Mouse (Mus musculus) G1E (cell line): ENCODE results near the gene Pfkfb3. TPM values are rescaled to one million over a fixed set of nuclear protein-coding genes. Genes with fewer than 3 reads are reported as not detected.
A peak's percentile ranks its signal among the peaks of the same experiment; 100 is the strongest.

Experiments
- ATAC-seq: 2 replicates; pipeline ENCODE4 v1.8.0; 2016; ENCODE audit warnings: mild to moderate bottlenecking; ENCODE audit not compliant: insufficient number of reproducible peaks, poor library complexity, low FRiP score, severe bottlenecking; ENCODE audit errors: extremely low read depth
- DNase-seq: peaks from one replicate; pipeline ENCODE4 v3.0.0; 2012; ENCODE audit warnings: low spot score
- H3K27me3 ChIP-seq: 2 replicates; pipeline ENCODE4 v1.6.1; 2012; ENCODE audit warnings: mild to moderate bottlenecking, low read length, inconsistent platforms; ENCODE audit not compliant: insufficient read depth
- H3K36me3 ChIP-seq: replicated peaks from 2 replicates; pipeline ENCODE3; 2012; ENCODE audit warnings: mild to moderate bottlenecking, inconsistent platforms
- H3K4me1 ChIP-seq: 2 replicates; pipeline ENCODE4 v1.6.1; 2012; ENCODE audit warnings: low read depth, low read length, inconsistent platforms, mixed read lengths; ENCODE audit not compliant: insufficient read depth
- H3K4me3 ChIP-seq: 2 replicates; pipeline ENCODE4 v1.5.1; 2012; ENCODE audit warnings: low read depth, mild to moderate bottlenecking, inconsistent platforms, low read length, moderate library complexity, mixed read lengths
- H3K9me3 ChIP-seq: replicated peaks from 2 replicates; pipeline ENCODE4 v1.6.1; 2012; ENCODE audit warnings: inconsistent platforms
- CTCF ChIP-seq: IDR thresholded peaks from 2 replicates; pipeline ENCODE4 v1.5.1; 2012; ENCODE audit warnings: low read depth, low read length, inconsistent platforms, mixed read lengths
- GATA1 ChIP-seq: IDR thresholded peaks from 2 replicates; pipeline ENCODE4 v1.6.1; 2012; ENCODE audit warnings: borderline replicate concordance, low read length, inconsistent platforms, mixed read lengths
- GATA2 ChIP-seq: IDR thresholded peaks from 2 replicates; pipeline ENCODE4 v1.6.1; 2012; ENCODE audit warnings: low read depth, low read length, inconsistent platforms, borderline replicate concordance
- POLR2AphosphoS5 ChIP-seq: IDR thresholded peaks from 2 replicates; pipeline ENCODE4 v1.6.1; 2012; ENCODE audit warnings: low read depth, low read length, inconsistent platforms; ENCODE audit not compliant: insufficient replicate concordance
- TAL1 ChIP-seq: conservative IDR thresholded peaks from 2 replicates; pipeline ENCODE4 v1.6.1; 2012; ENCODE audit warnings: low read depth, low read length, inconsistent platforms, mixed read lengths
- polyA plus RNA-seq: library from polyadenylated mRNA; stranded (reverse); fragments of >175 nt; gene quantifications from 2 replicates; pipeline ENCODE4 v1.2.3, GENCODE M21; 2012
- total RNA-seq, 2 experiments: library from RNA; stranded (forward) in 1 of 2; stranded (reverse) in 1 of 2; fragments of 200-1000 nt in 1 of 2; fragments of >200 nt in 1 of 2; fragmentation: Nextera tagmentation in 1 of 2; gene quantifications; 2 replicates each; pipeline ENCODE4 v1.2.3; 2014 to 2017

Gene Pfkfb3
- total RNA-seq (2014; fragmentation: Nextera tagmentation) (not detected in 2 replicates), total RNA-seq (2017) (0.12 and 1.1 TPM in 2 replicates), polyA plus RNA-seq (not detected in 2 replicates)

- Histone ChIP-seq H3K4me1 (no peaks in the 10 kb centered on the region), H3K27me3 (peaks cover 23% of the 10 kb centered on the region), H3K9me3 (no peaks in the 10 kb centered on the region), H3K4me3 (no peak within 1 kb of the TSS), H3K36me3 (no peaks in the 10 kb centered on the region)
- DNase-seq (no peak), ATAC-seq (no peak)
- no peak for TF ChIP-seq CTCF
- no peak for TF ChIP-seq GATA1
- no peak for TF ChIP-seq POLR2AphosphoS5
- no peak for TF ChIP-seq TAL1
- no peak for TF ChIP-seq GATA2
Measured at GRCm38 (mm10) chr2:11553471-11554400, at the start of gene Pfkfb3. Pfkfb3 (minus strand) TSS chr2:11554077.

- peaks cover 35% of the 10 kb centered on the region for H3K36me3 ChIP-seq
- no peaks in the 10 kb centered on the region for H3K9me3 ChIP-seq
- peaks cover 23% of the 10 kb centered on the region for H3K4me1 ChIP-seq
- H3K4me3 ChIP-seq: peak overlapping the region; percentile 96
- no peak for TF ChIP-seq TAL1
- no peak for TF ChIP-seq POLR2AphosphoS5
- no peak for TF ChIP-seq GATA2
- TF ChIP-seq CTCF: peak; percentile 97
- DNase-seq: peak; percentile 87
- ATAC-seq: peak; percentile 95
- peaks cover 6% of the 10 kb centered on the region for H3K27me3 ChIP-seq
Measured at GRCm38 (mm10) chr2:11602506-11603489, 48.9 kb upstream of the Pfkfb3 start.

GRCm38 (mm10) chr2:11601795-11602194, 47.9 kb upstream of the Pfkfb3 start:
- Histone ChIP-seq H3K9me3 (no peaks in the 10 kb centered on the region), H3K36me3 (peaks cover 45% of the 10 kb centered on the region), H3K4me1 (peaks cover 23% of the 10 kb centered on the region), H3K4me3 (peak overlapping the region; percentile 96), H3K27me3 (peaks cover 5% of the 10 kb centered on the region)
- TF ChIP-seq POLR2AphosphoS5: no peak
- ATAC-seq: no peak
- no peak for DNase-seq

GRCm38 (mm10) chr2:11597906-11598305, 44.0 kb upstream of the Pfkfb3 start:
- Histone ChIP-seq H3K27me3 (no peaks in the 10 kb centered on the region), H3K9me3 (no peaks in the 10 kb centered on the region), H3K4me1 (peaks cover 18% of the 10 kb centered on the region), H3K36me3 (peaks cover 76% of the 10 kb centered on the region), H3K4me3 (no peak overlapping the region)
- ATAC-seq: no peak
- no peak for DNase-seq
- TF ChIP-seq GATA1 (no peak), GATA2 (no peak), CTCF (no peak), POLR2AphosphoS5 (no peak), TAL1 (no peak)

- Histone ChIP-seq H3K9me3 (no peaks in the 10 kb centered on the region), H3K36me3 (peaks cover 88% of the 10 kb centered on the region), H3K27me3 (no peaks in the 10 kb centered on the region), H3K4me1 (peaks cover 16% of the 10 kb centered on the region), H3K4me3 (no peak overlapping the region)
- no peak for DNase-seq
- TF ChIP-seq GATA2 (no peak), POLR2AphosphoS5 (no peak), CTCF (no peak), GATA1 (no peak), TAL1 (no peak)
- no peak for ATAC-seq
Measured at GRCm38 (mm10) chr2:11596690-11597089, 42.8 kb upstream of the Pfkfb3 start.

GRCm38 (mm10) chr2:11587996-11588395, 34.1 kb upstream of the Pfkfb3 start:
- Histone ChIP-seq H3K4me1 (no peaks in the 10 kb centered on the region), H3K9me3 (no peaks in the 10 kb centered on the region), H3K36me3 (peaks cover 98% of the 10 kb centered on the region), H3K4me3 (no peak overlapping the region), H3K27me3 (no peaks in the 10 kb centered on the region)
- TF ChIP-seq GATA2 (no peak), CTCF (no peak)
- no peak for ATAC-seq
- DNase-seq: no peak
